10 mouse cellular contexts compared by ENCODE assay signal in the genomic region with DNA sequence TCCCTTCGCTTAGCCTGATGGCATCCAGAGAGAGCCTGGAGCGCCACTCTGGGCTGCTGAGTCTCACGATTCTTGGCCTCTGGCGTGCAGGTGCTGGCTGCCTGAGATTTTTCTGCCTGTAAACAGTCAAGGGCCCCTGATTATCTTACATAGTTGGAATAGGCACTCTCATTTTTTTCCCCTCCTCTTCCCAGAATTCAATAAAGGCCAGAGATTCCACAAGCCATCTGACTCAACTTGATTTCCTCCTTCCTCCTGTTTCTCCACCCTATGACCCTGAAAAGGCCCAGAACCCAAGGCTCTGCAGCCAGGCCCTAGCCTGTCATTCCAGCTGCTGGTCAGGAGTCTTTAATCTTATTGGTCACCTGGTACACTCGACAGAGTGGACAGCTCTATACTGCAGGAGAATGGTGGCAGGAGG. TPM values are rescaled to one million over a fixed set of nuclear protein-coding genes. Genes with fewer than 3 reads are reported as not detected.
DNase-seq lines count a peak whose midpoint lies in the region; ATAC-seq and TF ChIP-seq lines count a peak whose summit lies in the region.
"Had no signal": no experiment of that assay in that cellular context is flagged by ENCODE, and none has a peak within 500 bp of the region (broad histone marks: within the 10 kb centered on the region; RNA-seq: fewer than 3 reads in every experiment).

No protein-coding gene starts in this region.

- intact Hi-C loops in heart, postnatal 25 days (cut with DNase I): loop anchor here (2.0 kb wide), 1 partner anchor 17 kb away; no protein-coding TSS in a partner anchor

- TF ChIP-seq CTCF in stomach, postnatal 0 days (IDR thresholded peaks at IDR 0.05; ENCODE audit: low read depth): no peak

- no peak for DNase-seq in heart, postnatal 25 days (ENCODE audit: low spot score)
- no peak for DNase-seq in midbrain, embryonic 14.5 days
- DNase-seq in stomach, postnatal 0 days (ENCODE audit: low spot score): no peak
- no peak for DNase-seq in cerebellum, adult 11-12 months
- no peak for DNase-seq in layer of hippocampus, postnatal 10 days (ENCODE audit: low spot score in 2 of 2)

- H3K27ac ChIP-seq in heart, embryonic 11.5 days (ENCODE audit: low read depth, low read length): peak overlapping the region; percentile 67
- 0 out of 2 replicates have a peak overlapping the region, but pooled peaks have one; percentile 1 for H3K27ac ChIP-seq in midbrain, embryonic 13.5 days
- no peak overlapping the region for H3K27ac ChIP-seq in midbrain, embryonic 14.5 days (replicated peaks; ENCODE audit: low read depth, low read length)
- H3K27ac ChIP-seq in limb, embryonic 12.5 days: peak overlapping the region; percentile 32
- peak overlapping the region; percentile 69 for H3K27ac ChIP-seq in stomach, postnatal 0 days (replicated peaks)
- H3K27ac ChIP-seq: hindbrain, embryonic 13.5 days; liver, embryonic 14.5 days had no signal

- no peak for ATAC-seq in heart, embryonic 11.5 days (replicated peaks; ENCODE audit: insufficient number of reproducible peaks, low FRiP score, low TSS enrichment)
- ATAC-seq in midbrain, embryonic 13.5 days: no peak
- no peak for ATAC-seq in midbrain, embryonic 14.5 days (ENCODE audit: low FRiP score, low TSS enrichment)
- no peak for ATAC-seq in limb, embryonic 12.5 days (ENCODE audit: insufficient number of reproducible peaks, insufficient read depth, low FRiP score, low TSS enrichment, low read depth)
- peak; percentile 56; the same call in 1 of the 2 replicates for ATAC-seq in stomach, postnatal 0 days (ENCODE audit: low FRiP score, low TSS enrichment)

- H3K9me3 ChIP-seq in heart, embryonic 11.5 days (replicated peaks; ENCODE audit: control insufficient read depth, low read length): no peaks in the 10 kb centered on the region
- H3K9me3 ChIP-seq in midbrain, embryonic 13.5 days: no peaks in the 10 kb centered on the region
- H3K9me3 ChIP-seq in midbrain, embryonic 14.5 days (ENCODE audit: control insufficient read depth, low read length): no peaks in the 10 kb centered on the region
- no peaks in the 10 kb centered on the region for H3K9me3 ChIP-seq in limb, embryonic 12.5 days
- H3K9me3 ChIP-seq in stomach, postnatal 0 days (ENCODE audit: control insufficient read depth, low read length): no peaks in the 10 kb centered on the region
- H3K9me3 ChIP-seq: hindbrain, embryonic 13.5 days had no signal

- WGBS in heart, embryonic 11.5 days (ENCODE audit: insufficient replicate concordance): 30% methylated on average over 5 of the region's 5 CpGs
- WGBS in midbrain, embryonic 13.5 days: 64% methylated on average over 5 of the region's 5 CpGs
- 69% methylated on average over 5 of the region's 5 CpGs for WGBS in midbrain, embryonic 14.5 days
- WGBS in limb, embryonic 12.5 days: 51% methylated on average over 5 of the region's 5 CpGs
- WGBS in stomach, postnatal 0 days: 37% methylated on average over 5 of the region's 5 CpGs

- no peaks in the 10 kb centered on the region for H3K36me3 ChIP-seq in heart, embryonic 11.5 days (ENCODE audit: control insufficient read depth, insufficient read depth, low read length)
- H3K36me3 ChIP-seq in midbrain, embryonic 13.5 days: no peaks in the 10 kb centered on the region
- no peaks in the 10 kb centered on the region for H3K36me3 ChIP-seq in midbrain, embryonic 14.5 days (ENCODE audit: control insufficient read depth, insufficient read depth, low read length)
- H3K36me3 ChIP-seq in limb, embryonic 12.5 days: no peaks in the 10 kb centered on the region
- H3K36me3 ChIP-seq in stomach, postnatal 0 days (ENCODE audit: control insufficient read depth, insufficient read depth, low read length): no peaks in the 10 kb centered on the region
- H3K36me3 ChIP-seq: hindbrain, embryonic 13.5 days had no signal

- no peak overlapping the region for H3K4me2 ChIP-seq in heart, embryonic 11.5 days
- H3K4me2 ChIP-seq in midbrain, embryonic 13.5 days (replicated peaks): no peak overlapping the region
- no peak overlapping the region for H3K4me2 ChIP-seq in midbrain, embryonic 14.5 days (ENCODE audit: low read length)
- H3K4me2 ChIP-seq in limb, embryonic 12.5 days: no peak overlapping the region
- H3K4me2 ChIP-seq in stomach, postnatal 0 days (replicated peaks; ENCODE audit: low read depth): no peak overlapping the region
- H3K4me2 ChIP-seq: hindbrain, embryonic 13.5 days had no signal

- peaks cover 22% of the 10 kb centered on the region for H3K4me1 ChIP-seq in heart, embryonic 11.5 days (ENCODE audit: control insufficient read depth, insufficient read depth, low read length)
- no peaks in the 10 kb centered on the region for H3K4me1 ChIP-seq in midbrain, embryonic 13.5 days (replicated peaks)
- no peaks in the 10 kb centered on the region for H3K4me1 ChIP-seq in midbrain, embryonic 14.5 days (ENCODE audit: control insufficient read depth, insufficient read depth, low read length)
- peaks cover 26% of the 10 kb centered on the region for H3K4me1 ChIP-seq in limb, embryonic 12.5 days (replicated peaks)
- H3K4me1 ChIP-seq in stomach, postnatal 0 days (replicated peaks; ENCODE audit: control insufficient read depth, insufficient read depth): peaks cover 6% of the 10 kb centered on the region

- H3K27me3 ChIP-seq in heart, embryonic 11.5 days (ENCODE audit: control insufficient read depth, insufficient read depth, low read length): no peaks in the 10 kb centered on the region
- no peaks in the 10 kb centered on the region for H3K27me3 ChIP-seq in midbrain, embryonic 13.5 days
- H3K27me3 ChIP-seq in midbrain, embryonic 14.5 days (ENCODE audit: control insufficient read depth, insufficient read depth, low read length): no peaks in the 10 kb centered on the region
- H3K27me3 ChIP-seq in limb, embryonic 12.5 days: no peaks in the 10 kb centered on the region
- H3K27me3 ChIP-seq in stomach, postnatal 0 days (ENCODE audit: control insufficient read depth, insufficient read depth, low read length): no peaks in the 10 kb centered on the region
- H3K27me3 ChIP-seq: hindbrain, embryonic 13.5 days had no signal

- H3K4me3 ChIP-seq in heart, embryonic 11.5 days (ENCODE audit: low read depth, low read length): no peak overlapping the region
- H3K4me3 ChIP-seq in midbrain, embryonic 13.5 days (replicated peaks): no peak overlapping the region
- H3K4me3 ChIP-seq in midbrain, embryonic 14.5 days (replicated peaks; ENCODE audit: low read depth, low read length): no peak overlapping the region
- no peak overlapping the region for H3K4me3 ChIP-seq in limb, embryonic 12.5 days (replicated peaks)
- H3K4me3 ChIP-seq in stomach, postnatal 0 days (ENCODE audit: low read depth, low read length): no peak overlapping the region
- H3K4me3 ChIP-seq: hindbrain, embryonic 13.5 days had no signal

- no peak for TF ChIP-seq EP300 in stomach, postnatal 0 days (optimal IDR thresholded peaks at IDR 0.05)

- H3K9ac ChIP-seq in heart, embryonic 11.5 days (ENCODE audit: low read depth, low read length): no peak overlapping the region
- H3K9ac ChIP-seq in midbrain, embryonic 13.5 days (replicated peaks): no peak overlapping the region
- no peak overlapping the region for H3K9ac ChIP-seq in midbrain, embryonic 14.5 days (replicated peaks; ENCODE audit: low read length)
- no peak overlapping the region for H3K9ac ChIP-seq in limb, embryonic 12.5 days (replicated peaks)
- H3K9ac ChIP-seq in stomach, postnatal 0 days (ENCODE audit: low read length): no peak overlapping the region
- H3K9ac ChIP-seq: hindbrain, embryonic 13.5 days; liver, embryonic 14.5 days had no signal

RNA-seq across cellular contexts. Expression of gene Amotl2, which starts 43.1 kb away (rescaled TPM):
- polyA plus RNA-seq in heart, embryonic 11.5 days (2014; fragmentation: Nextera tagmentation; extraction: Ambion mirVana): 28.7 and 33.7 TPM in 2 replicates
- 10 to 100 TPM; 56.4 to 59.5 TPM for total RNA-seq in heart, postnatal 25 days (2021)
- polyA plus RNA-seq in midbrain, embryonic 13.5 days (2015; fragmentation: Nextera tagmentation; extraction: Ambion mirVana): 65.0 and 80.6 TPM in 2 replicates
- polyA plus RNA-seq in midbrain, embryonic 14.5 days (2014; fragmentation: Nextera tagmentation; extraction: Ambion mirVana): 61.0 and 77.7 TPM in 2 replicates
- 73.1 and 73.9 TPM in 2 replicates for polyA plus RNA-seq in limb, embryonic 12.5 days (2016; fragmentation: Nextera tagmentation; extraction: Ambion mirVana)
- 18.6 and 22.7 TPM in 2 replicates for polyA plus RNA-seq in stomach, postnatal 0 days (2015; fragmentation: Nextera tagmentation; extraction: Ambion mirVana)
- total RNA-seq in layer of hippocampus, postnatal 10 days (2021): 10 to 100 TPM; 18.3 to 20.7 TPM
